Mouse (Mus musculus): ENCODE data around the gene Rreb1.

DNA sequence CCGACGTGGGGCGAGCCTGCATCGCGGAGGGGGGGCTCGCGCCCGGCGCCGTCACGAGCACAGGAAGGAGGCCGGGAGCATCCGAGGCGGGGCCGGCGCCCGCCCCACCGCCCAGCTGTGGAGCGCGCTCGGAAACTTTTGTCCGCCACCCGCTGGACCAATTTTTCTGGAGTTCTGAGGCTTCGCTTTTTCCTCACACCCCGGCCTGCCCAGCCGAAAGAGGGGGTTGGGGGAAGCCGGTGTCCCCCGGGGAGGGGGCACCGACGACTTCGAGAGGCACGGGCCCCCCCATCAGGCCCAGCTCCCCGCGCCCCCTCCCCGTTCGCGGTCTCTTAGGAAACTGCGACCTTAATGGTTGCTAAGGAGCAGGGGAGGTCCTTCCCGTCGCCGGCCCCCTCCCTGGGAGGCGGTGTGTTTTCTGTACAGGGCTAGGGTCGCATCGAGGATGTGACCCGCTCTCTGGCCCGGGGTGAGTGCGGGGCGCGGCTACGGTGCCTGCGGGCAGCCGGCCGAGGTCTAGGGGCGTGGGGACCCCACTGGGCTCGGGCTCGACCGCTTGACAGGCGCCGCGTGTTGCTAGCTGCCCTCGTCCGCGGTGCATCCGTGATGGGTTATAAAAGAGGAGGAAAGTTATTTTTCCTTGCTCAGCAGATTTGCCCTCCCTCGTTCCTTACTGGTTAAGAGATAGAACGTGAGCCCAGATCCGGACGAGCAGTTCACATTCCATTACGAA lies 49.2 kb downstream of the Rreb1 start:
- TF ChIP-seq GATA1 (IDR thresholded peaks at IDR 0.05; ENCODE audit: borderline replicate concordance, low read length) (no peak), FLI1 (IDR thresholded peaks at IDR 0.05; ENCODE audit: low read length) (no peak)

Data from megakaryocyte, embryonic 14.5 days (primary cell).